6 mouse cellular contexts compared by ENCODE assay signal in genomic region chr9:34498126-34498525, GRCm38 (mm10). TPM values are rescaled to one million over a fixed set of nuclear protein-coding genes. Genes with fewer than 3 reads are reported as not detected.
"Had no signal": no experiment of that assay in that cellular context is flagged by ENCODE, and none has a peak within 500 bp of the region (broad histone marks: within the 10 kb centered on the region; RNA-seq: fewer than 3 reads in every experiment).

No protein-coding gene starts in this region.

- H3K27ac ChIP-seq: limb, embryonic 13.5 days; liver, embryonic 14.5 days; neural tube, embryonic 13.5 days; stomach, embryonic 15.5 days had no signal

- H3K4me3 ChIP-seq: limb, embryonic 13.5 days; neural tube, embryonic 13.5 days; stomach, embryonic 15.5 days had no signal

- H3K36me3 ChIP-seq: limb, embryonic 13.5 days; neural tube, embryonic 13.5 days; stomach, embryonic 15.5 days had no signal

- H3K9me3 ChIP-seq: limb, embryonic 13.5 days; neural tube, embryonic 13.5 days; stomach, embryonic 15.5 days had no signal

- H3K4me2 ChIP-seq: limb, embryonic 13.5 days; neural tube, embryonic 13.5 days; stomach, embryonic 15.5 days had no signal

- H3K9ac ChIP-seq: limb, embryonic 13.5 days; liver, embryonic 14.5 days; neural tube, embryonic 13.5 days; stomach, embryonic 15.5 days had no signal

- H3K4me1 ChIP-seq: limb, embryonic 13.5 days; stomach, embryonic 15.5 days had no signal

RNA-seq across cellular contexts. Expression of gene Kirrel3, which starts 12.4 kb away (rescaled TPM):
- total RNA-seq: megakaryocyte-erythroid progenitor cell, adult 5-6 weeks had no signal
- polyA plus RNA-seq: liver, adult 2 months had no signal
